Mouse (Mus musculus) gastrocnemius, adult 2 months (tissue): ENCODE data around the gene Samd3. TPM values are rescaled to one million over a fixed set of nuclear protein-coding genes. Genes with fewer than 3 reads are reported as not detected.

Source experiments
- DNase-seq: peaks from one replicate; pipeline ENCODE4 v3.0.0; 2022
- H3K27ac ChIP-seq: fragments of 200-600 bp; 2 replicates; pipeline ENCODE4 v1.8.1; 2022; ENCODE audit warnings: mild to moderate bottlenecking
- H3K4me3 ChIP-seq: fragments of 200-600 bp; 2 replicates; pipeline ENCODE4 v1.8.1; 2022; ENCODE audit warnings: mild to moderate bottlenecking, moderate library complexity
- CTCF ChIP-seq: fragments of 200-600 bp; IDR thresholded peaks from 2 replicates; pipeline ENCODE4 v1.8.1; 2022; ENCODE audit warnings: antibody characterized with exemption, mild to moderate bottlenecking, moderate library complexity
- intact Hi-C: fragments of 180-260 bp; cut with DNase I; formaldehyde crosslinking; loops from one replicate; pipeline ENCODE4 v1.15.1; 2025
- total RNA-seq, 2 experiments: library from RNA; stranded (reverse); gene quantifications; 2 replicates each; pipeline ENCODE4 v1.2.3; 2021

Gene Samd3
- total RNA-seq, 2 experiments from 2014 or later: not detected

DNA sequence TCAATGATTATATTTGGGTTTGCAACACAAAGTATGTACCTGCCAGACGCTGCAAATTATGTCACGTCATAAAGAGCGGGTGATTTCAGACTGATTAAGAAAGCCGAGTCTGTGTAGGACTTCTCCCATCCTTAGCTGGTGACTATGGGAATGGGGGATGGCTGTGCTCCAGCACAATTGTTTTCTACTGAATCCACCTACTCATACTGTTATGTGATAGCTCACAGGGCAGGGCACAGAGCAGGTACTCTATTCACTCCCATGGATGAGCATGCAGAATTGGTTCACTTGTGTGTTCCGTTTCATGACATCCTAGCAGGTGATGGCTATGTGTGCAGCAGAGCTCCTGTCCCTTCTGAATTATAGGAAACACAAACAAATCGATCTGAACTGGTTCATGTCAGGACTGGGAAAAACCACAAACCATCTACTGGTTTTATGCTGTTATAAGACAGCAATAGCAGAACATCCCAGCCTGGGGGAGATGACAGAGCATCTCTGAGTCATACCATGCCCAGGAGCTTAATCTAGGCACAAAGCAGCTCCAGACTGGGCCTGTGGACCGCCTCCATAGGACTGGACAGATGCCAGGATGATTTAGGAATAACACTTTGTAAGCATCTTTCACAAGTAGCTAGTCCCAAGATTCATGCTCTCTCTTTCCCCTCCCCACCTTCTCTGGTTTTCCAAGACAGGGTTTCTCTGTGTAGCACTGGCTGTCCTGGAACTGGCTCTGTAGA is 20.1 kb downstream of the Samd3 start:
- no peak for DNase-seq
- Histone ChIP-seq H3K27ac (no peak overlapping the region), H3K4me3 (no peak overlapping the region)
- intact Hi-C loops: no loop called here
- TF ChIP-seq CTCF: no peak

DNA sequence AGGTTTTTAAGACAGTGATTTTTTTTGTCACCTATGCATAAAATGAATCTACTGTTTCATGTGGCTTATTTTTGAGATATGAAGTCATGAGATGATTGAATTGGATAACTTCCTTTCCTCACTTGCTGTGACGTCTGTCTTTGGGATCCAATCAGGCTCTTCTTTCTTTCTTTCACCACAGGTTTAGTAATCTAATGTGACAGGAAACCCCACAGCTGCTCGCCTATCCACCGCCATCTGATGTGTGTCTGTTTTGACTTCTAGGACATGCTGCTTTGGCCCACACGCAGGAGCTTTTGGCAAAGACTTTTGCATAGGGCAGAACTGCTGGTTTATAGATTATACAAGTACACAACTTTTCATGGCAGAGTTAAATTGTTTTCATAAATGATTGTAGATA is 30.4 kb downstream of the Samd3 start:
- H3K4me3 ChIP-seq: no peak overlapping the region
- DNase-seq: no peak
- no peak for TF ChIP-seq CTCF
- intact Hi-C loops: no loop called here
- H3K27ac ChIP-seq: no peak overlapping the region

DNA sequence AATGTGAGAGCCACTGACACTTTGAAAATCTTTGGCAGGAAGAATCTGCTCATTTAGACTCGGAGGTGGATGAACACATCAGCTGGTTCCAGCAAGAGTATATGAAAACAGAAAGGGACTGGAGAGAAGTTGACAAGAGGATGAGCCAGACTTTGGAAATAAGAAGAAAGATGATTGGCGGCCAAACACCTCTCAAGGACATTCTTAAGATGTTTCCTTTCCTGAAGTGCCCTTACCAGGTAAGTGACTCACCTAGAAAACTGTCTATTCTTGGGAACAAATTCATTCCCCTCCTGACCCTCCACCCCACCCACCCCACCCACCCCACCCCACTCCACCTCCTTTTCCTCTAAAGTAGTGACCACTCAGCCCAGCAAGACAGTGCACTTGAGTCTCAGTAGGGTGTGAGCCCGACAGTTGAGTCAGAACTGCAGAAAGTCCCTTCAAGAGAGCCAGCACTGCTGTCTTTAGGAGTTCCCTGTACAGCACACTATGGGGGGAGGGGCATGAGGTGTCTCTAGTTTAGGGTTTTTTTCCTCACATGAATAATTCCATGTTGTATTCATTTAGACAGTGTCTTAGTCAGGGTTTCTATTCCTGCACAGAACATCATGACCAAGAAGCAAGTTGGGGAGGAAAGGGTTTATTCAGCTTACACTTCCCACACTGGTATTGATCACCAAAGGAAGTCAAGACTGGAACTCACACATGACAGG is 34.4 kb downstream of the Samd3 start:
- Histone ChIP-seq H3K4me3 (no peak overlapping the region), H3K27ac (no peak overlapping the region)
- DNase-seq: no peak
- TF ChIP-seq CTCF: no peak
- intact Hi-C loops: no loop called here

DNA sequence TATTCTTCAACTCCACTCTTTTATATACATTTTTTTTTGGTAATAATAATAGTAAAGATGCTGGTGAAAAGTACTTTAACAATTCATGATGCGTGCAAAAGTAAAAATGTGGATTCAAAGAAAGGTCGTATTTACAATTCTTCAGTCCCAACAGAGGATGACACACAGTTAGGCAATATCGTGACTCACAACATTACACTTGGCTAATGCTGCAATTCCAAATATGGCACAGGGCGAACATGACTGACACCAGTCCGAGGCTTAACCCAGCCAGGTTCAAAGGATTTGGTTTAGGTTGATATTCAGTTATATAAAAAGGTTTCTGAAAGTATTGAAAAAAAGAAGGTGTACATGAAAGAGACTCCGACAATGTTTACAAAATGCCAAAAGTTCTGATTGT is 45.9 kb downstream of the Samd3 start:
- no peak for DNase-seq
- intact Hi-C loops: no loop called here
- H3K27ac ChIP-seq: no peak overlapping the region
- no peak overlapping the region for H3K4me3 ChIP-seq
- no peak for TF ChIP-seq CTCF

DNA sequence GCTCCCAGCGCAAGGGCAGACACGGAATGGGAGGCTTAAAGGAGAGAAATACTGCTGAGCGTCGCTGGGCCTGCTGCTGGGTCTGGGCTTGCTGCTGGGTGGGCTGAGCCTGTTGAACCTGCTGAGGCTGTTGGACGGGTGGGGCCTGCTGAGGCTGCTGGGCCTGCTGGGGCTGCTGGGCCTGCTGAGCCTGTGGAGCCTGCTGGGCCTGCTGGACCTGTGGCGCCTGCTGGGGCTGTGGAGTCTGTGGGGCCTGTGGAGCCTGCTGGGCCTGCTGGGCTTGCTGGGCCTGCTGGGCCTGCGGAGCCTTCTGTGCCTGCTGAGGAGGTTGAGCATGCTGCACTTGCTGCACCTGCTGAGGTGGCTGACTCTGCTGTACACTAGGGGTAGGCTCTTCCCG is 50.5 kb downstream of the Samd3 start:
- DNase-seq: no peak
- intact Hi-C loops: no loop called here
- Histone ChIP-seq H3K4me3 (no peak overlapping the region), H3K27ac (no peak overlapping the region)
- TF ChIP-seq CTCF: no peak

DNA sequence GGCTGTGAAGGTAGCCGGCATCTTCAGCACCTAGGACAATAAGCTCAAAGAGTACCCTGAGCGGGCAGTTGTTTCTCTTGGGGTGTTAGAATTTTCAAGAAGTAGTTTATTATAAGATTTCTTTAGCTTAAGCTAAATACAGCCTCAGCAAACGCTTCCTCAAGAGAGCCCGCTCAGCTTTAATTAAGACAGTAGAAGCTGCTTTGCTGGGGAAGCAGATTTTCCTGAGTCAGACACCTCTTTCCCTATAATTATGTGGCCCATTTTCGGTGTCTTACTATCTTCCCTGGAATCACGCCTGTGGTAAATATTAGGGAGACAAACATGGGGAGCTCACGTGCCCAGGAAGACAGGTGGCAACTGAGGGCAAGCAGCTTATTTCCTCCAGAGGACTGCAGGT is 57.6 kb downstream of the Samd3 start:
- no peak for DNase-seq

DNA sequence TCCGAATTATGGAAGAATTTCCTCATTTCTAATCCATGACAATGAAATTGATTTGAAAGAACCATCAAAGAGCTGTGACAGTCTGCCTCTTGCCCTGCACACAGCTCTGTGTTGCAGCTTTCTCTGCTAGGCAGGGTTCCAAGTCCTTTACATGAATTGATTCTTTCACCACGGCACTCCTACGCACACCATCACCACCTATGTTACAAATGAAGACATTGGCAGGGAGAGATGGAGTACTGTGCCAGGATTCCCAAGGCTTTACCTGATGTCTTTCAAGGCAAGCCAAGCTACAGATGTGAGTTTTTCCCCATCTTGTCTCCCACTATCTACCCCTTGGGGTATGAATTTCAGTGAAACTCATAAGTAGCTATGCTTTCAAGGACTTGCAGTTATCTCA is 67.7 kb downstream of the Samd3 start:
- intact Hi-C loops: no loop called here
- no peak overlapping the region for H3K4me3 ChIP-seq
- no peak for TF ChIP-seq CTCF
- no peak for DNase-seq
- H3K27ac ChIP-seq: no peak overlapping the region

More for the DNA sequence above, 57.6 kb downstream of the Samd3 start:
- no peak for TF ChIP-seq CTCF
- intact Hi-C loops: no loop called here
- no peak overlapping the region for H3K27ac ChIP-seq
- H3K4me3 ChIP-seq: no peak overlapping the region

DNA sequence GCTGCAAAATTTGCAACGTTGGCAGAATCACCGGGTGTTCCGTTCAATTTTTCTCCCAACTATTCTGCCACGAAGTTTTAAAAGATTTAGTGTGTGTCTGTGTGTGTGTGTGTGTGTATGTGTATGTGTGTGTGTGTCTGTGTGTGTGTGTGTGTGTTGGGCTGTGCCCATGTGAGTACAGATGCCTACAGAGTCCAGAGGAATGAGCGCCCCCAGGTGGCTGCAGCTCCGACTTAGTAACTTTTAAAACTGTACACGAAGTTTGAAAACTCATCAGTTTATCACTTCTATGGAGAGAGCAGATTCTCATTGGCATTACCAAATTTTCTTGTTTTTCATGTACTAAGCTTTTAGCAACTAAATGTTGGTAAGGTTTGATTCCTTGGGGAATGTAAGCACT is 68.1 kb downstream of the Samd3 start:
- Histone ChIP-seq H3K27ac (no peak overlapping the region), H3K4me3 (no peak overlapping the region)
- no peak for TF ChIP-seq CTCF
- intact Hi-C loops: no loop called here
- DNase-seq: no peak

DNA sequence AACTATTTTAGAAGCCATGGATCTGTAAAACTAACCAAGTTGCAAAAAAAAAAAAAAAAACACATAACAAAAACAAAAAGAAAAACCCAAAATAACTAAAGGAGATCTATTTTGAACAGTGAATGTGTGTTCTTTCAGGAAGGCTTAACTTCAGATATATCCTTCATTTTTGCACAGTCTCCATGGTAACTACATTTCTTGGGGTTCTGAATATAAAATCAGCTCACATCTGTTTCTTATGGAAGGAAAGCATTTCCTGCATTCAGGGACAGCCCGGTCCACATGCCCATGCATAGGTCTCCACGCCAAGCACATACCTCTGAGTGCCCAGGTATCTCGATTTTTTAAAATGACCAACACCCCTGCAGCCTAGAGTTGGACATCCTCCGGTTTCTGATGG is 72.8 kb downstream of the Samd3 start:
- H3K4me3 ChIP-seq: no peak overlapping the region
- no peak for TF ChIP-seq CTCF
- intact Hi-C loops: no loop called here
- H3K27ac ChIP-seq: no peak overlapping the region
- no peak for DNase-seq

DNA sequence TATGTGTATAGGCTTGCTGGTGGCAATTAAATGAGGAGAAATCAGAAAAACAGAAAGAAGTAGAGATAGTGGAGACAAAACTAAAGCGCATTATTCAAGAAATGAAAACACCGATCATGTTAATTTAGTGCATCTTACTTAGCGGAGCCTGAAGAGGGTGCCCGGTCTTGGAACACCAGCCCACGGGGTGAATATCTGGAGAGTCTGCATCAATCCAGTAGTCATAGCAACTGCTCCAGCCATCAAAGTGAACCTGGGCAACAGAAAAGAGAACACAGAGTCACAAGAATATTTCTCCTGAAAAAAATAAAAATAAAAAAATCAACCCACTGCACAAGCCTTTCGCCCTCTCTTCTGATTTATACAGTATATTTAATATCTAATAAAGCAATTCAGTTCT is 74.0 kb downstream of the Samd3 start:
- no peak for DNase-seq
- H3K27ac ChIP-seq: no peak overlapping the region
- intact Hi-C loops: no loop called here
- TF ChIP-seq CTCF: no peak
- no peak overlapping the region for H3K4me3 ChIP-seq

DNA sequence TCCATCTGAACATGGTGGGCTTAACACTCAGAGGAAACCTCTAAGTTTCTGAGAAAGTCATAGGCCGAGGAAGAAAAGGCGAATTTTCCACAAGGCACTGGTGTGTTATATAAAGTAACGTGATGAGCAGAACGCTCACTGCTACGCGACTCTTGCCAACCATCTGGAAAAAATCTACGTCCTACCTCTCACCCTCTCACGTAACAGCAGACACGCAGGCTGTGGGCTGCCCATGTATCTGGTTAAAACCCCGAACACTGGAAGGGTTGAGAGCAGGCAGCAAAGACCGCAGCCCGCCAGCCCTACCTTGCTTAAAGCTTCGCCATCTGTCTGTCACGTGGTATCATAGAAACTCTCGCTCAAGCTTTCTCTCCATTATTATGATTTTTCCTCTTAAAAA is 84.8 kb downstream of the Samd3 start:
- no peak for TF ChIP-seq CTCF
- no peak overlapping the region for H3K4me3 ChIP-seq
- DNase-seq: no peak
- H3K27ac ChIP-seq: no peak overlapping the region
- intact Hi-C loops: no loop called here

DNA sequence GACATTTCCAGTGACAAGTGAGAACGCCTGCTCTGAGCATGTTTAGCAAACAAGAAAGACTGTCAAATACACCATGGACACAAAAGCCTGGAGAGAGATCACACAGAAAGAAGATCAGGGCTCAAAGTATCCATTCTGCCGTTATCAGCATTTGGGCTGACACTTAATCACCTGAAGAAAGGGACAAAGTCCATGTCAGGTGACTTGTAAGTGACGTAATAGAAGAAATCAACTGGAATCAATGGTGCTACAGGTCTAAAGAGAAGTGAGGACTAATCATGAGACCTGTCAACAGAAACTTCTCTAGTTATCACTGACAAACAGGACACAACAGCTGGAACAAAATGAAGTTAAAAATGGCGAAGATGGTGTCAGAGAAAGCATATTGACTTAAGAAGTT is 91.2 kb downstream of the Samd3 start:
- no peak for DNase-seq
- Histone ChIP-seq H3K4me3 (no peak overlapping the region), H3K27ac (no peak overlapping the region)
- intact Hi-C loops: no loop called here
- TF ChIP-seq CTCF: no peak

Other genes starting within 250 kb of the Samd3 start
- gene Gm9767, start 151.5 kb upstream of the Samd3 start, total RNA-seq: not detected
- gene Tmem200a, start 150.7 kb upstream of the Samd3 start, total RNA-seq: under 1 TPM in 1 of 2 experiments, not detected in 1; 0.81 TPM
- 1 to 10 TPM; 4.6 to 8.0 TPM for gene L3mbtl3, start 146.3 kb downstream of the Samd3 start, total RNA-seq